Mouse (Mus musculus): ENCODE results near the gene Cdk17.

The Cdk17 gene

GRCm38 (mm10) chr10:93305946-93306345 lies 145.3 kb downstream of the Cdk17 start:
- ChIA-PET POLR2A (interaction anchor here in 3 of 4 experiments (0.8 to 2.2 kb wide), 14 partner anchors 9 to 284 kb away, joined by 3 to 17 read pairs (median 4); partner anchors contain the start of gene Snrpf (in 1 of the 3)), CTCF (interaction anchor here in 1 of 4 experiments (0.6 kb wide), 1 partner anchor 30 kb away, joined by 3 read pairs; no protein-coding TSS in a partner anchor)

DNA sequence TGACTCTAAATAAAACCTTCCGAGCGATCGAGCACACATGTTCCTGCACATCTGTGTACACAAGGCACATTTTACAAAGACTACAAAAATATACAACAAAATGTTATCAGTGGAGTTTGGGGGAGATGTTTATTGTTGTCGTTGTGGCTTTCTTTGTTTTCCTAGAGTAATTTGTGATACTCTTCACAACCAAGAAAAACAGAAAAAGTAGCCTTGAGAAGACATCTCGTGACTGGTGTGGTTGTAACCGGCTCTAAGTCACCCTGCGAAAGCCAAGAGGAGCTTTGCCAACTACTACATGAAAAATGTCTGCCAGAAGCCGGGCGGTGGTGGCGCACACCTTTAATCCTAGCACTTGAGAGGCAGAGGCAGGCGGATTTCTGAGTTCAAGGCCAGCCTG lies 145.7 kb downstream of the Cdk17 start:
- ChIA-PET CTCF (interaction anchor here in 1 of 4 experiments (0.5 kb wide), 1 partner anchor 15 kb away, joined by 3 read pairs; no protein-coding TSS in a partner anchor), POLR2A (interaction anchor here in 3 of 4 experiments (0.8 to 2.2 kb wide), 11 partner anchors 9 to 141 kb away, joined by 3 to 17 read pairs (median 6); no protein-coding TSS in a partner anchor)

DNA sequence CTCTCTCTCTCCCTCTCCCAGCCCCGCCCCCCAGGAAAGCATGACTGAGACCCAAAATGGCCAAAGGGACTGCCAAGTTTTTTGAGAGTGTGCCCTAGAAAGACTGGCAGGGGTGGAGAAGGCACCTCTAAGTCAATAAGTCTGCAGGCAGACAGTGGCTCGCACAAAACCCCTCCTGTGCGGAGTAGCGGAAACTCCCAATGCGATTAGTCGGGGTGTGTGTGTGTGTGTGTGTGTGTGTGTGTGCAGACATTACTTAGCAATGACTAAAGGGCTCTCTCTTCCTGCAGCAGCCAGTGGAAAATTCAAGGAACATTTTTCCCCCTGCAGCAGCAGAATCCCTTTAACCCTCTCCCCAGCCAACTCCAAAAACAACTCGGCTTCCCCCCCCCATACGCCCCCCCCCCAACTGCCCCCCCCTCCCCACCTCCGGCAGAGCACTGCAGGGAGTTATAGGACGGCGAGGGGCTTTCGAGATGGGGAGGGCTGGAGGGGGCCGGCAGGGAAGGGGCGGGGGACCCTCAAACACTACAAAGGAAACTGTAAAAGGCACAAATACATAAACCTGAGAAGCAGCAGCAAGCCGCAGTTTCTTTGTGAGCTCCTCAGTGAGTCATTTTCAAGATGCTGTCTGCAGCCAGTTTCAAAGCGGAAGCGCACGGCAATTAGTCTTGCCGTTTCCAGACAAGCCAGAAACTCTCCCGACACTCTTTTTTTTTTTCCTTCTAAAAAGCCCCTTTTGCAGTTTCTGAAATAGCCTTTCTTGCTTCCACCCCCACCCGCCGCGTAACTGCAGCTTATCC lies 148.7 kb downstream of the Cdk17 start:
- CTCF ChIA-PET, result interaction anchor here (0.6 to 1.5 kb wide), 8 partner anchors 10 to 1372 kb away, joined by 3 to 7 read pairs (median 3); no protein-coding TSS in a partner anchor
- POLR2A ChIA-PET, result interaction anchor here (0.6 to 3.4 kb wide), 25 partner anchors 10 to 834 kb away, joined by 3 to 23 read pairs (median 5); partner anchors contain the start of gene Cfap54 (in 1 of the 4)

DNA sequence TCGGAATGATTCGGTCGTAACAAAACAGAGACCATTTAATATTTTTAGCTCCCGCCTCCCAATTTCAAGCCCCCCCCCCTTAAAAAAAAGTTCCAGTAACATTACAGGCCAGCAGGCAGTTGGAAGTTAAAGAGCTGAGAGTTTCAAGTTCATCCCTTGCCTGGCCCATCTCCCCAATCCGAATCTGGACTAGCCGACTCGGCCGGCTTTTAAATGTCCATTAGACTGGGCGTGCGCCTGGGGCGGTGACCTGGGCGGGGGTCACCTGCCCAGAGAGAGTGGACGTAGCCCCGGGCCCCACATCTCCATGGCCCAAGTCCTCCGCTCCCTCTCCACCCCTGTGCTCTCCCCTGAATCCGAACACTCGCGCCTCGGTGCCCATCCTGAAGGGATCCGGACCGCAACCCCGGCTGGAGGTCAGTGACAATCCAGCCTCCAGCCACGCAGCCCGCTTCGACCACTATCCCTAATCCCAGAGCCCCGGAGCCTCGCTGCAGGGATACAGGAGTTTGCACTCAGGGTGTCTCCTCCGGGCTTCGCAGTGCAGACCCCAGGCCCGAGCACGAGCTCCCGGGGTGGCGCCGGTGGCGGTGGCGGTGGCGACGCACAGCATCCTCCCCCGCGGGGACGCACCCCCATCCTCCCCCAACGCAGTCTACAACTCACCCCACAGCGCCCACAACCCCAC lies 149.4 kb downstream of the Cdk17 start:
- ChIA-PET CTCF (interaction anchor here in 2 of 4 experiments (0.6 to 1.5 kb wide), 3 partner anchors 11 to 1002 kb away, joined by 3 to 6 read pairs (median 3); partner anchors contain the start of gene Lta4h (in 1 of the 2)), POLR2A (interaction anchor here (0.6 to 3.4 kb wide), 25 partner anchors 10 to 834 kb away, joined by 3 to 23 read pairs (median 4); partner anchors contain the start of gene Cfap54 (in 1 of the 4))

- POLR2A ChIA-PET, result interaction anchor here in 2 of 4 experiments (0.6 to 3.4 kb wide), 6 partner anchors 8 to 56 kb away, joined by 3 to 23 read pairs (median 4); no protein-coding TSS in a partner anchor
- CTCF ChIA-PET, result interaction anchor here in 1 of 4 experiments (0.6 to 1.5 kb wide), 3 partner anchors 11 to 143 kb away, joined by 3 to 6 read pairs (median 3); partner anchors contain the start of gene Lta4h
These were observed 150.2 kb downstream of the Cdk17 start, which contains the start of gene Elk3 for GRCm38 (mm10) chr10:93310721-93311411. Gene Elk3, minus strand, starts transcription at chr10:93311135.

- ChIA-PET POLR2A (interaction anchor here in 2 of 4 experiments (0.6 to 1.4 kb wide), 2 partner anchors 9 to 53 kb away, joined by 3 to 7 read pairs; no protein-coding TSS in a partner anchor), CTCF (no interaction called here)
These were observed 150.9 kb downstream of the Cdk17 start for GRCm38 (mm10) chr10:93311576-93311975.
